Mouse (Mus musculus) bone marrow macrophage, adult 2 months (primary cell): ENCODE results near the gene Rpl38.

Experiments
- CTCF ChIP-seq: IDR thresholded peaks from 2 replicates; pipeline ENCODE4 v1.5.1; 2012; ENCODE audit warnings: low read depth, mild to moderate bottlenecking, low read length, moderate library complexity
- POLR2A ChIP-seq: IDR thresholded peaks from 2 replicates; pipeline ENCODE4 v1.6.1; 2012; ENCODE audit warnings: mild to moderate bottlenecking, low read depth, low read length, borderline replicate concordance

- TF ChIP-seq CTCF = no peak
- TF ChIP-seq POLR2A = no peak
These were observed 24.2 kb upstream of the Rpl38 start for GRCm38 (mm10) chr11:114644122-114644521.
